Comparison of ENCODE assay signal across 22 mouse cellular contexts in genomic region chr5:58116096-58116495, GRCm38 (mm10).
DNase-seq lines count a peak whose midpoint lies in the region; ATAC-seq lines count a peak whose summit lies in the region.
"Had no signal": no experiment of that assay in that cellular context is flagged by ENCODE, and none has a peak within 500 bp of the region (broad histone marks: within the 10 kb centered on the region; RNA-seq: fewer than 3 reads in every experiment).

No protein-coding gene starts in this region.

- H3K27me3 ChIP-seq in midbrain, embryonic 14.5 days (ENCODE audit: control insufficient read depth, insufficient read depth, low read length) = no peaks in the 10 kb centered on the region
- H3K27me3 ChIP-seq in midbrain, embryonic 15.5 days (replicated peaks) = no peaks in the 10 kb centered on the region
- peaks cover 8% of the 10 kb centered on the region; the same call in 1 of the 2 replicates for H3K27me3 ChIP-seq in forebrain, embryonic 10.5 days (ENCODE audit: poor library complexity, severe bottlenecking)
- H3K27me3 ChIP-seq: embryonic facial prominence, embryonic 15.5 days; forebrain, embryonic 12.5 days; forebrain, embryonic 15.5 days; heart, embryonic 12.5 days; heart, embryonic 15.5 days; Patski had no signal

- DNase-seq in cerebellum, postnatal 10 days = peak; percentile 4 to 8
- no peak for DNase-seq in cerebellum, postnatal 36 days
- peak; percentile 26 for DNase-seq in midbrain, embryonic 14.5 days
- peak; percentile 62 for DNase-seq in retina, embryonic 14.5 days (ENCODE audit: low spot score)
- DNase-seq in forebrain, embryonic 10.5 days (ENCODE audit: extremely low spot score, low spot score) = no peak
- DNase-seq in adrenal gland, adult 2 months = no peak
- DNase-seq: adrenal gland, postnatal 14 days; cerebellum, adult 11-12 months; cerebellum, adult 8-10 months; cerebellum, postnatal 14 days; gastrocnemius, postnatal 25 days; heart, adult 18-20 months; heart, postnatal 10 days; heart, postnatal 36 days had no signal

- H3K4me2 ChIP-seq in midbrain, embryonic 14.5 days (ENCODE audit: low read length) = no peak overlapping the region
- H3K4me2 ChIP-seq in midbrain, embryonic 15.5 days = no peak overlapping the region
- H3K4me2 ChIP-seq: embryonic facial prominence, embryonic 15.5 days; forebrain, embryonic 12.5 days; forebrain, embryonic 15.5 days; heart, embryonic 12.5 days; heart, embryonic 15.5 days; hindbrain, embryonic 14.5 days had no signal

- no peaks in the 10 kb centered on the region for H3K4me1 ChIP-seq in midbrain, embryonic 14.5 days (ENCODE audit: control insufficient read depth, insufficient read depth, low read length)
- no peaks in the 10 kb centered on the region for H3K4me1 ChIP-seq in midbrain, embryonic 15.5 days
- H3K4me1 ChIP-seq in forebrain, embryonic 10.5 days = peaks cover 7% of the 10 kb centered on the region
- H3K4me1 ChIP-seq: embryonic facial prominence, embryonic 15.5 days; forebrain, embryonic 12.5 days; heart, embryonic 12.5 days had no signal

- no peak overlapping the region for H3K27ac ChIP-seq in midbrain, embryonic 14.5 days (replicated peaks; ENCODE audit: low read depth, low read length)
- no peak overlapping the region for H3K27ac ChIP-seq in midbrain, embryonic 15.5 days
- no peak overlapping the region for H3K27ac ChIP-seq in forebrain, embryonic 10.5 days
- H3K27ac ChIP-seq: embryonic facial prominence, embryonic 15.5 days; forebrain, embryonic 12.5 days; forebrain, embryonic 15.5 days; heart, embryonic 15.5 days; hindbrain, embryonic 14.5 days had no signal

- ATAC-seq in midbrain, embryonic 14.5 days (ENCODE audit: low FRiP score, low TSS enrichment) = no peak
- no peak for ATAC-seq in midbrain, embryonic 15.5 days (replicated peaks)
- ATAC-seq: forebrain, embryonic 15.5 days; Patski had no signal

- H3K4me3 ChIP-seq in midbrain, embryonic 14.5 days (replicated peaks; ENCODE audit: low read depth, low read length) = no peak overlapping the region
- no peak overlapping the region for H3K4me3 ChIP-seq in midbrain, embryonic 15.5 days
- H3K4me3 ChIP-seq in forebrain, embryonic 10.5 days = no peak overlapping the region
- H3K4me3 ChIP-seq: embryonic facial prominence, embryonic 15.5 days; forebrain, embryonic 12.5 days; forebrain, embryonic 15.5 days; heart, embryonic 12.5 days; heart, embryonic 15.5 days had no signal

- H3K36me3 ChIP-seq in midbrain, embryonic 14.5 days (ENCODE audit: control insufficient read depth, insufficient read depth, low read length) = no peaks in the 10 kb centered on the region
- no peaks in the 10 kb centered on the region for H3K36me3 ChIP-seq in midbrain, embryonic 15.5 days (replicated peaks)
- H3K36me3 ChIP-seq in forebrain, embryonic 10.5 days (replicated peaks) = no peaks in the 10 kb centered on the region
- H3K36me3 ChIP-seq: embryonic facial prominence, embryonic 15.5 days; forebrain, embryonic 12.5 days; forebrain, embryonic 15.5 days; heart, embryonic 12.5 days; heart, embryonic 15.5 days had no signal

- H3K9ac ChIP-seq in midbrain, embryonic 14.5 days (replicated peaks; ENCODE audit: low read length) = no peak overlapping the region
- no peak overlapping the region for H3K9ac ChIP-seq in midbrain, embryonic 15.5 days
- H3K9ac ChIP-seq: embryonic facial prominence, embryonic 15.5 days; forebrain, embryonic 12.5 days; forebrain, embryonic 15.5 days; heart, embryonic 12.5 days; heart, embryonic 15.5 days; hindbrain, embryonic 14.5 days had no signal

- no peaks in the 10 kb centered on the region for H3K9me3 ChIP-seq in midbrain, embryonic 14.5 days (ENCODE audit: control insufficient read depth, low read length)
- H3K9me3 ChIP-seq in midbrain, embryonic 15.5 days = no peaks in the 10 kb centered on the region
- H3K9me3 ChIP-seq in forebrain, embryonic 10.5 days = no peaks in the 10 kb centered on the region
- H3K9me3 ChIP-seq: embryonic facial prominence, embryonic 15.5 days; forebrain, embryonic 12.5 days; forebrain, embryonic 15.5 days; heart, embryonic 12.5 days; heart, embryonic 15.5 days had no signal

- 29% methylated on average over 3 of the region's 3 CpGs for WGBS in midbrain, embryonic 14.5 days
- WGBS in midbrain, embryonic 15.5 days = 35% methylated on average over 3 of the region's 3 CpGs
- 65% methylated on average over 3 of the region's 3 CpGs for WGBS in forebrain, embryonic 10.5 days

Comparison
In these comparisons a context has a peak if more than half of its experiments do, and no peak if none do; other contexts are left out.
1. DNase-seq: peak in cerebellum, postnatal 10 days (2 of 2), midbrain, embryonic 14.5 days (single experiment) and retina, embryonic 14.5 days (single experiment); none in cerebellum, postnatal 36 days (0 of 2), forebrain, embryonic 10.5 days (single experiment) and adrenal gland, adult 2 months (single experiment).